Mouse (Mus musculus): Measurements from ENCODE around the gene Dppa5a. TPM values are rescaled to one million over a fixed set of nuclear protein-coding genes. Genes with fewer than 3 reads are reported as not detected.
"Not testable (repeated sequence)": the region's sequence is repeated elsewhere in the genome, so short reads cannot be mapped to it uniquely, and the experiment has no call there.

Gene Dppa5a
- polyA plus RNA-seq, 1 experiment from 2014 or later = not detected

GRCm38 (mm10) chr9:78343055-78343454 lies 24.9 kb downstream of the Dppa5a start:
- not testable (repeated sequence) for H3K4me1 ChIP-seq; ATAC-seq (ENCODE audit: low FRiP score, low read depth); H3K9me3 ChIP-seq; H3K4me3 ChIP-seq; H3K27me3 ChIP-seq; H3K36me3 ChIP-seq; H3K4me2 ChIP-seq (replicated peaks); H3K27ac ChIP-seq (replicated peaks); H3K9ac ChIP-seq (replicated peaks)
- WGBS = 89% methylated on average over 9 of the region's 9 CpGs

- not testable (repeated sequence) for H3K36me3 ChIP-seq; H3K27me3 ChIP-seq; H3K4me2 ChIP-seq (replicated peaks); H3K9me3 ChIP-seq; H3K4me3 ChIP-seq; H3K4me1 ChIP-seq; ATAC-seq (ENCODE audit: low FRiP score, low read depth); H3K9ac ChIP-seq (replicated peaks); H3K27ac ChIP-seq (replicated peaks)
- 85% methylated on average over 4 of the region's 4 CpGs for WGBS
Measured at GRCm38 (mm10) chr9:78342494-78342893, 25.5 kb downstream of the Dppa5a start.

GRCm38 (mm10) chr9:78340324-78340723 lies 27.7 kb downstream of the Dppa5a start:
- not testable (repeated sequence) for H3K9ac ChIP-seq (replicated peaks); H3K27ac ChIP-seq (replicated peaks); H3K4me1 ChIP-seq; H3K4me3 ChIP-seq; H3K36me3 ChIP-seq; H3K4me2 ChIP-seq (replicated peaks); H3K27me3 ChIP-seq; H3K9me3 ChIP-seq
- peak; percentile 54; the same call in 1 of the 2 replicates for ATAC-seq (ENCODE audit: low FRiP score, low read depth)
- 21% methylated on average over 8 of the region's 8 CpGs for WGBS

- not testable (repeated sequence) for H3K27me3 ChIP-seq; H3K27ac ChIP-seq (replicated peaks); H3K4me3 ChIP-seq; H3K36me3 ChIP-seq; H3K9ac ChIP-seq (replicated peaks); H3K4me1 ChIP-seq; H3K4me2 ChIP-seq (replicated peaks); H3K9me3 ChIP-seq; ATAC-seq (ENCODE audit: low FRiP score, low read depth)
Measured at GRCm38 (mm10) chr9:78337050-78337449, 30.9 kb downstream of the Dppa5a start.

- H3K9me3 ChIP-seq; H3K27me3 ChIP-seq; H3K4me2 ChIP-seq (replicated peaks); H3K27ac ChIP-seq (replicated peaks); H3K9ac ChIP-seq (replicated peaks); ATAC-seq (ENCODE audit: low FRiP score, low read depth); H3K4me3 ChIP-seq; H3K36me3 ChIP-seq; H3K4me1 ChIP-seq: not testable (repeated sequence)
- WGBS = 88% methylated on average over 1 of the region's 1 CpGs
Measured at GRCm38 (mm10) chr9:78327289-78327688, 40.7 kb downstream of the Dppa5a start, which contains the start of gene Omt2b. Gene Omt2b (plus strand): TSS chr9:78327589.

- Histone ChIP-seq H3K4me1 (no peaks in the 10 kb centered on the region), H3K27me3 (no peaks in the 10 kb centered on the region), H3K27ac (replicated peaks) (no peak overlapping the region), H3K9ac (replicated peaks) (no peak overlapping the region), H3K9me3 (no peaks in the 10 kb centered on the region), H3K4me2 (replicated peaks) (no peak overlapping the region), H3K36me3 (no peaks in the 10 kb centered on the region), H3K4me3 (no peak overlapping the region)
- ATAC-seq (ENCODE audit: low FRiP score, low read depth) = no peak
- WGBS = 55% methylated on average over 1 of the region's 1 CpGs
Measured at GRCm38 (mm10) chr9:78319499-78319898, 48.5 kb downstream of the Dppa5a start.

Other genes starting within 250 kb of the Dppa5a start
- 20.3 and 24.3 TPM in 2 replicates for gene Gsta4, start 185.4 kb downstream of the Dppa5a start, polyA plus RNA-seq (2016; fragmentation: Nextera tagmentation; extraction: Ambion mirVana)
- gene Gsta1, start 137.5 kb downstream of the Dppa5a start, polyA plus RNA-seq (2016; fragmentation: Nextera tagmentation; extraction: Ambion mirVana) = not detected in 2 replicates
- gene Gm3776, start 111.0 kb downstream of the Dppa5a start, polyA plus RNA-seq (2016; fragmentation: Nextera tagmentation; extraction: Ambion mirVana) = not detected in 2 replicates
- gene Gm10639, start 78.3 kb downstream of the Dppa5a start, polyA plus RNA-seq (2016; fragmentation: Nextera tagmentation; extraction: Ambion mirVana) = not detected in 2 replicates
- not detected in 2 replicates for gene Omt2a, start 53.4 kb downstream of the Dppa5a start, polyA plus RNA-seq (2016; fragmentation: Nextera tagmentation; extraction: Ambion mirVana)
- not detected in 2 replicates for gene Omt2b, start 40.6 kb downstream of the Dppa5a start, polyA plus RNA-seq (2016; fragmentation: Nextera tagmentation; extraction: Ambion mirVana)
- not detected in 2 replicates for gene Gsta2, start 12.4 kb downstream of the Dppa5a start, polyA plus RNA-seq (2016; fragmentation: Nextera tagmentation; extraction: Ambion mirVana)
- 2.4 and 3.6 TPM in 2 replicates for gene Ooep, start 10.5 kb upstream of the Dppa5a start, polyA plus RNA-seq (2016; fragmentation: Nextera tagmentation; extraction: Ambion mirVana)
- gene Ddx43, start 27.6 kb upstream of the Dppa5a start, polyA plus RNA-seq (2016; fragmentation: Nextera tagmentation; extraction: Ambion mirVana) = 0.15 and 0.17 TPM in 2 replicates
- gene Cgas, start 75.1 kb upstream of the Dppa5a start, polyA plus RNA-seq (2016; fragmentation: Nextera tagmentation; extraction: Ambion mirVana) = 0.39 and 0.77 TPM in 2 replicates
- 23.6 and 25.7 TPM in 2 replicates for gene Mto1, start 80.0 kb upstream of the Dppa5a start, polyA plus RNA-seq (2016; fragmentation: Nextera tagmentation; extraction: Ambion mirVana)
- gene Gm17324, start 80.6 kb upstream of the Dppa5a start, polyA plus RNA-seq (2016; fragmentation: Nextera tagmentation; extraction: Ambion mirVana) = 0.98 and 1.2 TPM in 2 replicates
- gene Eef1a1, start 121.0 kb upstream of the Dppa5a start, polyA plus RNA-seq (2016; fragmentation: Nextera tagmentation; extraction: Ambion mirVana) = 3,350 and 3,406 TPM in 2 replicates
- gene Slc17a5, start 219.9 kb upstream of the Dppa5a start, polyA plus RNA-seq (2016; fragmentation: Nextera tagmentation; extraction: Ambion mirVana) = 13.9 and 15.6 TPM in 2 replicates
- gene Cd109, start 247.4 kb upstream of the Dppa5a start, polyA plus RNA-seq (2016; fragmentation: Nextera tagmentation; extraction: Ambion mirVana) = 4.5 and 5.1 TPM in 2 replicates

All from midbrain, embryonic 12.5 days (tissue).